Mouse (Mus musculus): ENCODE data around the gene Cops4. TPM values are rescaled to one million over a fixed set of nuclear protein-coding genes. Genes with fewer than 3 reads are reported as not detected.

Gene Cops4
- polyA plus RNA-seq, 1 experiment from 2014 or later: 132 TPM

DNA sequence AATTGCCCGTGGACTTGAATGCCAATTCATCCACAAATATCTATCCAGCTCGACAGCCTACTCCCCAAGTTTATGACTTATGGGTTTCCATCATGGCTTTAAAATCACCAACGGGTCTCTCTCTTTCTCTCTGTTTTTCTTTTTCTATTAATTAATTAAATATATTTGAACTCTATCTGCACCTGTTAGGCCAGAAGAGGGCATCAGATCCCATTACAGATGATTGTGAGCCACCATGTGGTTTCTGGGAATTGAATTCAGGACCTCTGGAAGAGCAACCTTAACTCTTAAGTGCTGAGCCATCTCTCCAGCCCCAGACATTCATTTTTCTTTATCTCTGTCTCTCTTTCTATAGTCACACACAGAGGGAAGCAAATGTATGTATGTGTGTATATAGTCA, 40.7 kb downstream of the Cops4 start:
- ChIA-PET CTCF (interaction anchor here (0.7 to 2.7 kb wide), 9 partner anchors 10 to 119 kb away, joined by 3 to 10 read pairs (median 3); no protein-coding TSS in a partner anchor), POLR2A (interaction anchor here (0.6 to 0.9 kb wide), 2 partner anchors 49 to 60 kb away, joined by 3 read pairs; no protein-coding TSS in a partner anchor)
- peak; percentile 58 for TF ChIP-seq CTCF (IDR thresholded peaks at IDR 0.05)
- in situ Hi-C loops (cut with MboI; ENCODE audit: low pct_unique_long_range_greater_than_20kb): no loop called here
- DNase-seq (ENCODE audit: low read depth, low spot score) (no peak), ATAC-seq (no peak)
- H3K27me3 ChIP-seq: no peaks in the 10 kb centered on the region

DNA sequence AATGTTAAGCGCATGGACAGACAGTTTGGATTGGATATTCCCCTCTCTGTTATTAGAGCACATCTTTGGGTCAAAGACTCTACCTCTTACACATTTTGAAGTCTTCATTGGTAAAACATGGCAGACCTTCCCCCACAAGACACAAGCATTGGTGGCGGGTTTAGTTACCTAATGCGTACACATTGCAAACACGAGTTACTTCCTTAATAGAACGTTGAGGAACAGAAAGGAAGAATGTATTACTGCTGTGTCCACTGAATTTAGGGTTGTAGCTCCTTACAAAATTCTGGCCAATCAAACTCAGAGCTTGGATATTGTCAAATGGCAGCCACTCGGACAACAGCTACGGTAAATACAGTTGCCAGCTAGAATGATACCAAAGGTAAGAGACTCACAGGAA, 41.2 kb downstream of the Cops4 start:
- no peak for TF ChIP-seq CTCF (IDR thresholded peaks at IDR 0.05)
- no peaks in the 10 kb centered on the region for H3K27me3 ChIP-seq
- DNase-seq (ENCODE audit: low read depth, low spot score) (no peak), ATAC-seq (no peak)
- in situ Hi-C loops (cut with MboI; ENCODE audit: low pct_unique_long_range_greater_than_20kb): no loop called here
- POLR2A ChIA-PET: interaction anchor here (1.5 kb wide), 1 partner anchor 114 kb away, joined by 4 read pairs; no protein-coding TSS in a partner anchor
- CTCF ChIA-PET: interaction anchor here (0.8 to 2.7 kb wide), 5 partner anchors 45 to 114 kb away, joined by 3 to 10 read pairs (median 3); no protein-coding TSS in a partner anchor

GRCm38 (mm10) chr5:100562702-100563101, 44.6 kb downstream of the Cops4 start:
- no peak for ATAC-seq
- CTCF ChIA-PET: interaction anchor here (0.9 to 1.7 kb wide), 4 partner anchors 45 to 109 kb away, joined by 3 to 4 read pairs (median 4); no protein-coding TSS in a partner anchor

DNA sequence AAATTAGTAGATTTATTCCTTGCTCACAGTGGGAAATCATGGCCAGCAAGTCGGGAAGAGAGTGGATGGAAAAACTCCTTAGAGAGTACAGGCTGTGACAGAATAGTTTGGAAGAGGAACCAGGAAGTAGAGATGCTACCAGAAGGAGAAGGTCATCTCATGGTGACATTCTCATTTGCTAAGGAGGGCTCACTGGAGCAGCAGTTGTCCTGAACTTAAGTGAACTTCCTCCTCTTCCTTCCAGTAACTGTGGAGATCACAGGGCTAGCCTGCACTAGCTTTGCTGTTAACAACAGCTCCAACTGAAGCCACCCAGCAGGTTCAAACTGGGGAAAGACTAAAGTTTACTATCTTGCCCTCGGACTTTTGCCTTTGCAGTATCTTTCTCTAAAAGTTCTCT, 48.7 kb downstream of the Cops4 start:
- ATAC-seq: no peak

More at GRCm38 (mm10) chr5:100562702-100563101, 44.6 kb downstream of the Cops4 start:
- POLR2A ChIA-PET: interaction anchor here (0.6 to 1.5 kb wide), 5 partner anchors 12 to 65 kb away, joined by 3 to 5 read pairs (median 3); no protein-coding TSS in a partner anchor
- DNase-seq (ENCODE audit: low read depth, low spot score): no peak
- H3K27me3 ChIP-seq: no peaks in the 10 kb centered on the region
- TF ChIP-seq CTCF (IDR thresholded peaks at IDR 0.05): no peak
- in situ Hi-C loops (cut with MboI; ENCODE audit: low pct_unique_long_range_greater_than_20kb): no loop called here

GRCm38 (mm10) chr5:100567258-100568032, 49.3 kb downstream of the Cops4 start:
- no peak for TF ChIP-seq CTCF (IDR thresholded peaks at IDR 0.05)
- POLR2A ChIA-PET: interaction anchor here (0.7 to 1.6 kb wide), 6 partner anchors 29 to 97 kb away, joined by 3 to 5 read pairs (median 3); no protein-coding TSS in a partner anchor
- in situ Hi-C loops (cut with MboI; ENCODE audit: low pct_unique_long_range_greater_than_20kb): no loop called here
- peak; percentile 86 for ATAC-seq
- CTCF ChIA-PET: interaction anchor here (1.0 to 1.1 kb wide), 2 partner anchors 15 to 104 kb away, joined by 3 read pairs; no protein-coding TSS in a partner anchor
- DNase-seq (ENCODE audit: low read depth, low spot score): peak; percentile 91
- no peaks in the 10 kb centered on the region for H3K27me3 ChIP-seq

More for the DNA sequence above, 48.7 kb downstream of the Cops4 start:
- no peaks in the 10 kb centered on the region for H3K27me3 ChIP-seq
- no peak for DNase-seq (ENCODE audit: low read depth, low spot score)
- TF ChIP-seq CTCF (IDR thresholded peaks at IDR 0.05): no peak
- in situ Hi-C loops (cut with MboI; ENCODE audit: low pct_unique_long_range_greater_than_20kb): no loop called here
- CTCF ChIA-PET: no interaction called here
- POLR2A ChIA-PET: interaction anchor here (0.8 to 1.6 kb wide), 4 partner anchors 38 to 98 kb away, joined by 3 to 5 read pairs (median 3); no protein-coding TSS in a partner anchor

DNA sequence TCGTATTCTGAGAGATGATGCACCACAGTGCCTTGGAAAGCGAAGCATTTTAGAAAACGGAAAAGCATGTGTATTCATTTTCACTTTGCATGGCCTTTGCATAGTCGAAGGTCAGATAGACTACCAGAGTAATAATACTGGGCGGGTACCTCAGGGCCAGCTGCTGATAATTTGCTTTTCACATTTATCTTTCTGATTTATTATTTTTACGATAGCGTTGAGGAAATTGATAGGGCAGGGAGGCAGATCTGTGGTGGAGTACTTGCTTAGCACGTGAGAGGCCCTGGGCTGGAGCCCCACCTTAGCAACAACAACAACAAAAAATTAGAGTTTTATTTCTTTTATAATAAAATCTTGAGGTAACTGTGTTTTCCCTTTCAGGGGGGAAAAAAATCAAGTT, 50.1 kb downstream of the Cops4 start:
- H3K27me3 ChIP-seq: no peaks in the 10 kb centered on the region
- DNase-seq (ENCODE audit: low read depth, low spot score) (no peak), ATAC-seq (no peak)
- ChIA-PET POLR2A (interaction anchor here (0.7 to 1.6 kb wide), 4 partner anchors 28 to 67 kb away, joined by 3 to 5 read pairs (median 3); no protein-coding TSS in a partner anchor), CTCF (interaction anchor here (1.0 to 1.1 kb wide), 2 partner anchors 14 to 103 kb away, joined by 3 read pairs; no protein-coding TSS in a partner anchor)
- in situ Hi-C loops (cut with MboI; ENCODE audit: low pct_unique_long_range_greater_than_20kb): no loop called here
- TF ChIP-seq CTCF (IDR thresholded peaks at IDR 0.05): no peak

DNA sequence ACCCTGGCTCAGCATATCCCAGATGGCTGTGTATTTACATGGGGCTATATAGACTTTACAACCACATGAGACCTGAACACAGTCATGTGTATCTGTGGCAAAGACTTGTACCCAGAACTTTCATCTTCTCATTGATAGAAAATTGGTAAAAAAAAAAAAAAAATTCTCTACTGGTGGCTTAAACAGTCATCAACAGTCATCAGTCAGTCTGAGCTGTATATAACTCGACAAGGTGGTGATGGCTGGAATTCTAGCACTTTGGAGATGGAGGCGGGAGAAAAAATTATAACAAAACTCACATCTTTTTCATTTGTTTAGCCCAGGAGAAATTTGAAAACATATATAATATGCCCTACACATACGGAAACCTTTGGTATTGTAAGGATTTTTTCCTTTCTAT, 50.7 kb downstream of the Cops4 start:
- no peaks in the 10 kb centered on the region for H3K27me3 ChIP-seq
- POLR2A ChIA-PET: interaction anchor here (0.7 kb wide), 1 partner anchor 103 kb away, joined by 3 read pairs; no protein-coding TSS in a partner anchor
- DNase-seq (ENCODE audit: low read depth, low spot score) (no peak), ATAC-seq (no peak)
- CTCF ChIA-PET: no interaction called here
- TF ChIP-seq CTCF (IDR thresholded peaks at IDR 0.05): no peak
- in situ Hi-C loops (cut with MboI; ENCODE audit: low pct_unique_long_range_greater_than_20kb): no loop called here

DNA sequence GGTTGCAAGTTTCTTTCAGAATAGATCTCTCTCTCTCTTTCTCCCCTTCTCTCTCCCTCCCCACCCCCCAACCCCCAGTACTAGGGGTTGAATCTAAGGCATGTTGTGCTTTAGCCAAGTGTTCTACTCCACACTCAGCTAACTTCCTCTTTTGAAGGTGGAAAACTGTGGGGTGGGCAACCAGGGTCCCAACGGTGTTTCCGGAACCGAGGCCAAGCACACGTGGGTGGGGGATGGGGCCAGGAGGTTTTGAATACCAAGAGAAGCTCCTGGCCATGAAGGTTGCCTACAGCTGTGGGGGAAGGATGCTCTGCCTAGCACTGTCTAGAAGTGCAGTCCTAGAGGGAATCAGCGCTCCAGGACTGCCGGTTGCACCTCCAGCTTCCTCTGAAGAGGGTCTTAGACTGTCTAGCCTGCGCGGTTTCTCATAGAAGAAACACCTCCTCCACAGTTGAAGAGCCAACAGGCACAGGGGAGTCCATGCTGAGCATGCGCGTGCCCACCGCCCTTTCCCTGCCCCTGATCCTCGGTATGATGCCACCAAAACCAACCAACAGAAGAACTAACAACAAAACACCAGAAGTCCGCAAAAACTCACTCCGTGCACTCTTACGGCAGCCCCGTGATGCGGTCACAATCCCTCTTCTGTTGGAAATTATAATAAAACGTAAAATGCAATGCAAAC, 51.3 kb downstream of the Cops4 start:
- POLR2A ChIA-PET: interaction anchor here (0.7 kb wide), 1 partner anchor 103 kb away, joined by 3 read pairs; no protein-coding TSS in a partner anchor
- TF ChIP-seq CTCF (IDR thresholded peaks at IDR 0.05): no peak
- CTCF ChIA-PET: no interaction called here
- ATAC-seq (no peak), DNase-seq (ENCODE audit: low read depth, low spot score) (no peak)
- no peaks in the 10 kb centered on the region for H3K27me3 ChIP-seq
- in situ Hi-C loops (cut with MboI; ENCODE audit: low pct_unique_long_range_greater_than_20kb): no loop called here

GRCm38 (mm10) chr5:100569997-100570595, 52.0 kb downstream of the Cops4 start:
- no peaks in the 10 kb centered on the region for H3K27me3 ChIP-seq
- DNase-seq (ENCODE audit: low read depth, low spot score) (no peak), ATAC-seq (no peak)
- no peak for TF ChIP-seq CTCF (IDR thresholded peaks at IDR 0.05)
- ChIA-PET POLR2A (no interaction called here), CTCF (interaction anchor here (1.0 to 1.5 kb wide), 2 partner anchors 11 to 102 kb away, joined by 3 to 5 read pairs; no protein-coding TSS in a partner anchor)
- in situ Hi-C loops (cut with MboI; ENCODE audit: low pct_unique_long_range_greater_than_20kb): no loop called here

DNA sequence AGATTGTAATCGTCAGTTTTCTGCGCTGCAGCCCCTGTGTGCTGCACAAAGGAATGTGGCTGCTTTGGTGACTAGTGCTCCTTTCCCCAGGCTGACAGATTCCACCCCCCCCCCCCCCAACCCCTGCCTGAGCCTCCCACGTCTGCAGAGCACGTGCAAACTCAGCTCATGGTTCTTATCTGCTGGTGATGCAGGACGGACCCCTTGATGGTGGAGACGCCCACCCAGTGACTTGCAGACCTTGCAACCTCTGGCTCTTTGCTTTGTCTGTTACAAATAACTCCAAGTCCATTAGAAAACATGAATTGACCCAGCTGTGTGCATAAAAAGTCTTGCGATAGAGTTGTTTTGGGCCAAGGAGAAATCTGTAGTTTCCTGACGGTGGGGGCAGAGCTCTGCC, 52.6 kb downstream of the Cops4 start:
- ATAC-seq (no peak), DNase-seq (ENCODE audit: low read depth, low spot score) (no peak)
- TF ChIP-seq CTCF (IDR thresholded peaks at IDR 0.05): no peak
- no peaks in the 10 kb centered on the region for H3K27me3 ChIP-seq
- in situ Hi-C loops (cut with MboI; ENCODE audit: low pct_unique_long_range_greater_than_20kb): no loop called here
- CTCF ChIA-PET: interaction anchor here (1.0 to 1.6 kb wide), 3 partner anchors 10 to 102 kb away, joined by 3 to 5 read pairs (median 3); no protein-coding TSS in a partner anchor
- POLR2A ChIA-PET: no interaction called here

All from Patski (cell line).